Mouse (Mus musculus): ENCODE data around the gene Mrpl20. TPM values are rescaled to one million over a fixed set of nuclear protein-coding genes. Genes with fewer than 3 reads are reported as not detected.

Gene Mrpl20
- total and polyA plus RNA-seq, 3 experiments: 336 to 346 TPM; not detected in 1

- Histone ChIP-seq H3K79me2 (ENCODE audit: control insufficient read depth, insufficient read depth, low read length, poor library complexity) (no peaks in the 10 kb centered on the region), H3K27ac (ENCODE audit: control insufficient read depth, low read depth, low read length) (no peak overlapping the region), H3K27me3 (ENCODE audit: control insufficient read depth in 1 of 2, insufficient read depth in 2 of 2, low read length in 2 of 2) (no peaks in the 10 kb centered on the region), H3K4me3 (ENCODE audit: control insufficient read depth in 1 of 2, insufficient read depth in 1 of 2, low read depth in 2 of 2, low read length in 2 of 2) (no peak overlapping the region), H3K9ac (ENCODE audit: control insufficient read depth, low read depth, low read length, poor library complexity, severe bottlenecking) (no peak overlapping the region), H3K36me3 (ENCODE audit: control insufficient read depth in 1 of 2, insufficient read depth in 2 of 2, low read length in 2 of 2) (peaks cover 0 to 8% of the 10 kb centered on the region in 2 experiments; a peak in 2 of 4 replicates), H3K4me1 (ENCODE audit: control insufficient read depth in 1 of 2, insufficient read depth in 2 of 2, low read length in 2 of 2) (peaks cover 6 to 21% of the 10 kb centered on the region in 2 experiments), H3K9me3 (replicated peaks; ENCODE audit: insufficient read depth, low read length) (no peaks in the 10 kb centered on the region)
- DNase-seq (ENCODE audit: low read depth, low spot score): peak; percentile 44
- no peak for TF ChIP-seq CHD2 (IDR thresholded peaks at IDR 0.05; ENCODE audit: low read length)
- TF ChIP-seq SIN3A (IDR thresholded peaks at IDR 0.05; ENCODE audit: low read length): 0 out of 2 replicates have a peak, but pooled peaks have one; percentile 12
- TF ChIP-seq USF2 (IDR thresholded peaks at IDR 0.05; ENCODE audit: borderline replicate concordance in 1 of 2, insufficient read depth in 1 of 2, low read depth in 1 of 2, low read length in 2 of 2): no peak
- TF ChIP-seq GATA1 (IDR thresholded peaks at IDR 0.05; ENCODE audit: low read depth, low read length): 0 out of 2 replicates have a peak, but pooled peaks have one; percentile 31
- no peak for TF ChIP-seq ZMIZ1 (IDR thresholded peaks at IDR 0.05; ENCODE audit: low read depth, low read length)
Observed at GRCm38 (mm10) chr4:155776704-155777335, 25.9 kb upstream of the Mrpl20 start.

DNA sequence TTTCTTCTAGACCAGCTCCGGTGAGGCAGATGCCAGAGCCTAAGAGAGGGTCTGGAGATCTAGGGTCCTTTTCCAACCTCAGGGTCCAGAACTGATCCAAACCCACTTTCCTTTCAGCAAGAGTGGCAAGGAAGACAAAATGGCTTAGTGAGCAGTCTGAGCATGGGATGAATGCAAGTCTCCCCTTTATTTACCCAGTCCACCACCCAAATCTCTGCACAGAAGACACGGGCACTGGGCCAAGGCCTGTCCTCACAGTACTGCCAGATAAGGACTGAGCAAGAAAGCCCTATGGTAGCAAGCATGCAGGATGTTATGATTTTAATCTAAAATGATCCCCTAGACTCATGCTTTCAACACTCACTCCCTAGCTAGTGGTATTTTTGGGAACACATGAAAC, 24.9 kb upstream of the Mrpl20 start:
- no peaks in the 10 kb centered on the region for H3K9me3 ChIP-seq (replicated peaks; ENCODE audit: insufficient read depth, low read length)

More for the DNA sequence above, 24.9 kb upstream of the Mrpl20 start:
- peaks cover 0 to 8% of the 10 kb centered on the region in 2 experiments; a peak in 2 of 4 replicates for H3K36me3 ChIP-seq (ENCODE audit: control insufficient read depth in 1 of 2, insufficient read depth in 2 of 2, low read length in 2 of 2)
- TF ChIP-seq EP300 (IDR thresholded peaks at IDR 0.05; ENCODE audit: low read depth in 1 of 2, low read length in 2 of 2) (peak in 1 of 2 experiments; percentile 25; a peak in 1 of 4 replicates), MYB (IDR thresholded peaks at IDR 0.05; ENCODE audit: low read depth, low read length) (no peak), SIN3A (IDR thresholded peaks at IDR 0.05; ENCODE audit: low read length) (no peak), ETS1 (IDR thresholded peaks at IDR 0.05; ENCODE audit: low read depth, low read length) (no peak), CHD2 (IDR thresholded peaks at IDR 0.05; ENCODE audit: low read length) (no peak), KAT2A (conservative IDR thresholded peaks at IDR 0.05; ENCODE audit: low read depth, low read length) (no peak), GABPA (IDR thresholded peaks at IDR 0.05; ENCODE audit: low read depth, low read length) (no peak), CTCF (IDR thresholded peaks at IDR 0.05 in 2 of 3, conservative IDR thresholded peaks at IDR 0.05 in 1 of 3; ENCODE audit: control insufficient read depth in 1 of 3, insufficient read depth in 1 of 3, low read depth in 2 of 3, low read length in 3 of 3, poor library complexity in 1 of 3, severe bottlenecking in 1 of 3) (no peak), ELF1 (IDR thresholded peaks at IDR 0.05; ENCODE audit: low read depth, low read length) (no peak), MXI1 (IDR thresholded peaks at IDR 0.05; ENCODE audit: low read depth, low read length) (no peak), MAX (IDR thresholded peaks at IDR 0.05; ENCODE audit: low read length) (no peak), JUND (IDR thresholded peaks at IDR 0.05; ENCODE audit: low read depth, low read length) (no peak), UBTF (IDR thresholded peaks at IDR 0.05; ENCODE audit: borderline replicate concordance, insufficient read depth, low read depth, low read length) (no peak), USF2 (IDR thresholded peaks at IDR 0.05; ENCODE audit: borderline replicate concordance in 1 of 2, insufficient read depth in 1 of 2, low read depth in 1 of 2, low read length in 2 of 2) (no peak), MYC (IDR thresholded peaks at IDR 0.05; ENCODE audit: low read depth, low read length) (no peak), NELFE (IDR thresholded peaks at IDR 0.05; ENCODE audit: low read depth, low read length) (no peak), GATA1 (IDR thresholded peaks at IDR 0.05; ENCODE audit: low read depth, low read length) (peak; percentile 59), ZMIZ1 (IDR thresholded peaks at IDR 0.05; ENCODE audit: low read depth, low read length) (no peak), RCOR1 (IDR thresholded peaks at IDR 0.05; ENCODE audit: low read depth, low read length) (peak; percentile 88), RAD21 (IDR thresholded peaks at IDR 0.05; ENCODE audit: low read depth, low read length) (no peak), POLR2AphosphoS2 (IDR thresholded peaks at IDR 0.05; ENCODE audit: low read length) (no peak), MAFK (IDR thresholded peaks at IDR 0.05; ENCODE audit: borderline replicate concordance, low read depth, low read length) (no peak)
- H3K79me2 ChIP-seq (ENCODE audit: control insufficient read depth, insufficient read depth, low read length, poor library complexity): no peaks in the 10 kb centered on the region
- no peak overlapping the region for H3K9ac ChIP-seq (ENCODE audit: control insufficient read depth, low read depth, low read length, poor library complexity, severe bottlenecking)
- no peak overlapping the region for H3K4me3 ChIP-seq (ENCODE audit: control insufficient read depth in 1 of 2, insufficient read depth in 1 of 2, low read depth in 2 of 2, low read length in 2 of 2)
- DNase-seq (ENCODE audit: low read depth, low spot score): peak; percentile 47
- no peak overlapping the region for H3K27ac ChIP-seq (ENCODE audit: control insufficient read depth, low read depth, low read length)
- peaks cover 6 to 21% of the 10 kb centered on the region in 2 experiments for H3K4me1 ChIP-seq (ENCODE audit: control insufficient read depth in 1 of 2, insufficient read depth in 2 of 2, low read length in 2 of 2)
- no peaks in the 10 kb centered on the region for H3K27me3 ChIP-seq (ENCODE audit: control insufficient read depth in 1 of 2, insufficient read depth in 2 of 2, low read length in 2 of 2)

All from MEL (cell line).